Mouse (Mus musculus) hindbrain, embryonic 16.5 days (tissue): ENCODE results near the gene Fetub. TPM values are rescaled to one million over a fixed set of nuclear protein-coding genes. Genes with fewer than 3 reads are reported as not detected.

Experiments
- ATAC-seq: fragments of 200-750 bp; cut with Nextera tagmentation; 2 replicates; pipeline ENCODE4 v1.8.0; 2017; ENCODE audit warnings: moderate TSS enrichment, moderate library complexity
- H3K27ac ChIP-seq: fragments of 300-500 bp; sonication (generic); 2 replicates; pipeline ENCODE4 v1.5.1; 2014; ENCODE audit warnings: low read depth, mild to moderate bottlenecking, control low read depth, low read length, moderate library complexity
- H3K27me3 ChIP-seq: fragments of 300-500 bp; sonication (generic); replicated peaks from 2 replicates; pipeline ENCODE4 v1.6.1; 2014; ENCODE audit warnings: low read length; ENCODE audit not compliant: control insufficient read depth, insufficient read depth
- H3K36me3 ChIP-seq: fragments of 300-500 bp; sonication (generic); 2 replicates; pipeline ENCODE4 v1.6.1; 2014; ENCODE audit warnings: mild to moderate bottlenecking, low read length, moderate library complexity, mixed read lengths; ENCODE audit not compliant: control insufficient read depth, insufficient read depth
- H3K4me1 ChIP-seq: fragments of 300-500 bp; sonication (generic); 2 replicates; pipeline ENCODE4 v1.6.1; 2014; ENCODE audit warnings: low read depth, low read length; ENCODE audit not compliant: control insufficient read depth, insufficient read depth
- H3K4me2 ChIP-seq: fragments of 300-500 bp; sonication (generic); 2 replicates; pipeline ENCODE4 v1.6.1; 2014; ENCODE audit warnings: mild to moderate bottlenecking, low read length, control low read depth, moderate library complexity
- H3K4me3 ChIP-seq: fragments of 300-500 bp; sonication (generic); 2 replicates; pipeline ENCODE4 v1.5.1; 2014; ENCODE audit warnings: mild to moderate bottlenecking, low read length, control low read depth, moderate library complexity
- H3K9ac ChIP-seq: fragments of 300-500 bp; sonication (generic); 2 replicates; pipeline ENCODE4 v1.6.1; 2014; ENCODE audit warnings: low read depth, mild to moderate bottlenecking, control low read depth, low read length, moderate library complexity
- H3K9me3 ChIP-seq: fragments of 300-500 bp; sonication (generic); 2 replicates; pipeline ENCODE4 v1.6.1; 2014; ENCODE audit warnings: mild to moderate bottlenecking, low read length, moderate library complexity; ENCODE audit not compliant: control insufficient read depth
- WGBS: fragments of 180-500 bp; shearing (Covaris S2); extraction: QIAGEN DNeasy Blood & Tissue Kit; methylation state at CpG from one replicate; pipeline ENCODE4 v1.1.7; 2014; 5-methylcytosine and 5-hydroxymethylcytosine counted together
- polyA plus RNA-seq: library from polyadenylated mRNA; unstranded; fragments of >200 nt; fragmentation: Nextera tagmentation; extraction: Ambion mirVana; gene quantifications from 2 replicates; pipeline ENCODE4 v1.2.1, GENCODE M21; 2015

Fetub gene
- polyA plus RNA-seq, 1 experiment from 2014 or later = not detected

GRCm38 (mm10) chr16:22883441-22883840 lies 34.7 kb upstream of the Fetub start:
- H3K9me3 ChIP-seq = no peaks in the 10 kb centered on the region
- no peaks in the 10 kb centered on the region for H3K27me3 ChIP-seq
- no peak overlapping the region for H3K9ac ChIP-seq
- no peaks in the 10 kb centered on the region for H3K4me1 ChIP-seq
- WGBS = 84% methylated on average over 5 of the region's 5 CpGs
- ATAC-seq = no peak
- H3K27ac ChIP-seq = no peak overlapping the region
- no peak overlapping the region for H3K4me3 ChIP-seq
- no peak overlapping the region for H3K4me2 ChIP-seq
- no peaks in the 10 kb centered on the region for H3K36me3 ChIP-seq

GRCm38 (mm10) chr16:22885356-22885755 lies 32.8 kb upstream of the Fetub start:
- Histone ChIP-seq H3K9me3 (no peaks in the 10 kb centered on the region), H3K27ac (no peak overlapping the region)

GRCm38 (mm10) chr16:22886726-22887125 lies 31.4 kb upstream of the Fetub start:
- H3K9me3 ChIP-seq = no peaks in the 10 kb centered on the region

More at GRCm38 (mm10) chr16:22885356-22885755, 32.8 kb upstream of the Fetub start:
- ATAC-seq = no peak
- 54% methylated on average over 4 of the region's 4 CpGs for WGBS
- H3K4me3 ChIP-seq = no peak overlapping the region
- no peaks in the 10 kb centered on the region for H3K36me3 ChIP-seq
- no peak overlapping the region for H3K9ac ChIP-seq
- no peaks in the 10 kb centered on the region for H3K4me1 ChIP-seq
- no peak overlapping the region for H3K4me2 ChIP-seq
- H3K27me3 ChIP-seq = no peaks in the 10 kb centered on the region

GRCm38 (mm10) chr16:22888835-22889234 lies 29.3 kb upstream of the Fetub start:
- no peak overlapping the region for H3K27ac ChIP-seq
- H3K4me2 ChIP-seq = no peak overlapping the region
- no peaks in the 10 kb centered on the region for H3K27me3 ChIP-seq
- H3K4me1 ChIP-seq = no peaks in the 10 kb centered on the region
- no peak for ATAC-seq
- H3K9me3 ChIP-seq = no peaks in the 10 kb centered on the region
- WGBS = 64% methylated on average over 4 of the region's 4 CpGs
- no peaks in the 10 kb centered on the region for H3K36me3 ChIP-seq
- H3K4me3 ChIP-seq = no peak overlapping the region
- H3K9ac ChIP-seq = no peak overlapping the region

More at GRCm38 (mm10) chr16:22886726-22887125, 31.4 kb upstream of the Fetub start:
- Histone ChIP-seq H3K9ac (no peak overlapping the region), H3K27me3 (no peaks in the 10 kb centered on the region), H3K36me3 (no peaks in the 10 kb centered on the region), H3K4me2 (no peak overlapping the region), H3K4me3 (no peak overlapping the region), H3K27ac (no peak overlapping the region), H3K4me1 (no peaks in the 10 kb centered on the region)
- ATAC-seq = no peak
- 81% methylated on average over 3 of the region's 3 CpGs for WGBS

- Histone ChIP-seq H3K9me3 (no peaks in the 10 kb centered on the region), H3K36me3 (no peaks in the 10 kb centered on the region), H3K4me1 (no peaks in the 10 kb centered on the region), H3K27me3 (no peaks in the 10 kb centered on the region), H3K27ac (no peak overlapping the region), H3K9ac (no peak overlapping the region), H3K4me3 (no peak overlapping the region), H3K4me2 (no peak overlapping the region)
- 91% methylated on average over 8 of the region's 8 CpGs for WGBS
- no peak for ATAC-seq
Observed at GRCm38 (mm10) chr16:22889716-22890115, 28.4 kb upstream of the Fetub start.

- Histone ChIP-seq H3K9me3 (no peaks in the 10 kb centered on the region), H3K4me1 (no peaks in the 10 kb centered on the region), H3K9ac (no peak within 1 kb of the TSS), H3K27me3 (no peaks in the 10 kb centered on the region), H3K36me3 (no peaks in the 10 kb centered on the region), H3K4me3 (no peak within 1 kb of the TSS), H3K4me2 (no peak within 1 kb of the TSS), H3K27ac (no peak within 1 kb of the TSS)
- ATAC-seq = no peak
- 87% methylated on average over 11 of the region's 11 CpGs for WGBS
Observed at GRCm38 (mm10) chr16:22890683-22891510, 27.2 kb upstream of the Fetub start, which contains the start of gene Ahsg. Ahsg (plus strand) TSS chr16:22891277.

GRCm38 (mm10) chr16:22891733-22892154 lies 26.4 kb upstream of the Fetub start:
- no peaks in the 10 kb centered on the region for H3K27me3 ChIP-seq
- no peaks in the 10 kb centered on the region for H3K4me1 ChIP-seq
- H3K9me3 ChIP-seq = no peaks in the 10 kb centered on the region
- 95% methylated on average over 8 of the region's 8 CpGs for WGBS
- no peak overlapping the region for H3K4me3 ChIP-seq
- H3K9ac ChIP-seq = no peak overlapping the region
- H3K36me3 ChIP-seq = no peaks in the 10 kb centered on the region
- H3K4me2 ChIP-seq = no peak overlapping the region
- no peak for ATAC-seq
- H3K27ac ChIP-seq = no peak overlapping the region

- Histone ChIP-seq H3K4me2 (no peak overlapping the region), H3K9me3 (no peaks in the 10 kb centered on the region), H3K36me3 (no peaks in the 10 kb centered on the region), H3K4me1 (no peaks in the 10 kb centered on the region), H3K4me3 (no peak overlapping the region), H3K27me3 (no peaks in the 10 kb centered on the region), H3K27ac (no peak overlapping the region), H3K9ac (no peak overlapping the region)
- no peak for ATAC-seq
- 82% methylated on average over 7 of the region's 8 CpGs for WGBS
Observed at GRCm38 (mm10) chr16:22894095-22894494, 24.0 kb upstream of the Fetub start.

- Histone ChIP-seq H3K27ac (no peak overlapping the region), H3K9me3 (no peaks in the 10 kb centered on the region), H3K4me3 (no peak overlapping the region), H3K4me2 (no peak overlapping the region), H3K27me3 (no peaks in the 10 kb centered on the region), H3K36me3 (no peaks in the 10 kb centered on the region), H3K9ac (no peak overlapping the region), H3K4me1 (no peaks in the 10 kb centered on the region)
- 83% methylated on average over 2 of the region's 2 CpGs for WGBS
- no peak for ATAC-seq
Observed at GRCm38 (mm10) chr16:22896618-22897017, 21.5 kb upstream of the Fetub start.
